ENCODE assay signal across 16 mouse cellular contexts in genomic region chr13:20131322-20131997, GRCm38 (mm10). TPM values are rescaled to one million over a fixed set of nuclear protein-coding genes. Genes with fewer than 3 reads are reported as not detected.
DNase-seq lines count a peak whose midpoint lies in the region; ATAC-seq and TF ChIP-seq lines count a peak whose summit lies in the region.
"Had no signal": no experiment of that assay in that cellular context is flagged by ENCODE, and none has a peak within 500 bp of the region (broad histone marks: within the 10 kb centered on the region; RNA-seq: fewer than 3 reads in every experiment).

No protein-coding gene starts in this region.

- peak overlapping the region; percentile 50 for H3K4me2 ChIP-seq in liver, embryonic 13.5 days
- no peak overlapping the region for H3K4me2 ChIP-seq in stomach, embryonic 15.5 days
- no peak overlapping the region for H3K4me2 ChIP-seq in hindbrain, embryonic 12.5 days (replicated peaks)
- H3K4me2 ChIP-seq: neural tube, embryonic 15.5 days had no signal

- H3K9ac ChIP-seq in liver, embryonic 13.5 days = peak overlapping the region; percentile 45; the same call in 1 of the 2 replicates
- H3K9ac ChIP-seq in stomach, embryonic 15.5 days = no peak overlapping the region
- H3K9ac ChIP-seq in hindbrain, embryonic 12.5 days = no peak overlapping the region
- H3K9ac ChIP-seq: neural tube, embryonic 15.5 days had no signal

- peak overlapping the region; percentile 88 for H3K27ac ChIP-seq in liver, embryonic 13.5 days
- peak overlapping the region; percentile 51; the same call in 1 of the 2 replicates for H3K27ac ChIP-seq in stomach, embryonic 15.5 days
- no peak overlapping the region for H3K27ac ChIP-seq in hindbrain, embryonic 12.5 days
- H3K27ac ChIP-seq: neural tube, embryonic 15.5 days had no signal

- peaks cover 23% of the 10 kb centered on the region for H3K4me1 ChIP-seq in lung, adult 2 months (ENCODE audit: control insufficient read depth, insufficient read depth, low read length)
- H3K4me1 ChIP-seq in liver, embryonic 13.5 days (replicated peaks) = peaks cover 75% of the 10 kb centered on the region
- H3K4me1 ChIP-seq in stomach, embryonic 15.5 days = peaks cover 10% of the 10 kb centered on the region; the same call in 1 of the 2 replicates
- peaks cover 10% of the 10 kb centered on the region; the same call in 1 of the 2 replicates for H3K4me1 ChIP-seq in hindbrain, embryonic 12.5 days

- H3K4me3 ChIP-seq in lung, adult 2 months (replicated peaks; ENCODE audit: extremely low read depth, low read depth, low read length) = no peak overlapping the region
- peak overlapping the region; percentile 27; the same call in 1 of the 2 replicates for H3K4me3 ChIP-seq in liver, embryonic 13.5 days (replicated peaks)
- no peak overlapping the region for H3K4me3 ChIP-seq in stomach, embryonic 15.5 days (replicated peaks)
- no peak overlapping the region for H3K4me3 ChIP-seq in hindbrain, embryonic 12.5 days
- H3K4me3 ChIP-seq: megakaryocyte, embryonic 14.5 days; neural tube, embryonic 15.5 days had no signal

- no peaks in the 10 kb centered on the region for H3K9me3 ChIP-seq in liver, embryonic 13.5 days (replicated peaks)
- H3K9me3 ChIP-seq in stomach, embryonic 15.5 days = no peaks in the 10 kb centered on the region
- H3K9me3 ChIP-seq in hindbrain, embryonic 12.5 days (replicated peaks) = no peaks in the 10 kb centered on the region
- H3K9me3 ChIP-seq: neural tube, embryonic 15.5 days had no signal

- TF ChIP-seq CTCF in lung, adult 2 months (IDR thresholded peaks at IDR 0.05; ENCODE audit: insufficient read depth, low read length) = no peak

- TF ChIP-seq POLR2A in lung, adult 2 months (IDR thresholded peaks at IDR 0.05; ENCODE audit: borderline replicate concordance, extremely low read depth, low read depth, low read length) = no peak

- WGBS in lung, adult 2 months = 64% methylated on average over 5 of the region's 5 CpGs
- 47% methylated on average over 5 of the region's 5 CpGs for WGBS in liver, embryonic 13.5 days (ENCODE audit: insufficient replicate concordance)
- WGBS in stomach, embryonic 15.5 days = 67% methylated on average over 5 of the region's 5 CpGs
- whole genome bisulfite sequencing in hindbrain, embryonic 12.5 days = 89% methylated on average over 5 of the region's 5 CpGs

- 0 out of 2 replicates have a peak, but pooled peaks cover 6% of the 10 kb centered on the region for H3K27me3 ChIP-seq in liver, embryonic 13.5 days
- no peaks in the 10 kb centered on the region for H3K27me3 ChIP-seq in stomach, embryonic 15.5 days (replicated peaks)
- H3K27me3 ChIP-seq in hindbrain, embryonic 12.5 days = no peaks in the 10 kb centered on the region
- H3K27me3 ChIP-seq: neural tube, embryonic 15.5 days had no signal

- no peaks in the 10 kb centered on the region for H3K36me3 ChIP-seq in liver, embryonic 13.5 days
- no peaks in the 10 kb centered on the region for H3K36me3 ChIP-seq in stomach, embryonic 15.5 days
- H3K36me3 ChIP-seq in hindbrain, embryonic 12.5 days = no peaks in the 10 kb centered on the region
- H3K36me3 ChIP-seq: neural tube, embryonic 15.5 days had no signal

- ATAC-seq in liver, embryonic 13.5 days (ENCODE audit: low read depth) = peak; percentile 92
- ATAC-seq in stomach, embryonic 15.5 days (ENCODE audit: insufficient read depth, low FRiP score, low read depth) = peak; percentile 87
- ATAC-seq in hindbrain, embryonic 12.5 days (ENCODE audit: low FRiP score) = no peak
- ATAC-seq: forebrain, embryonic 14.5 days had no signal

- intact Hi-C loops in gastrocnemius, postnatal 36 days (cut with DNase I) = no loop called here

- peak; percentile 52 for DNase-seq in lung, postnatal 36 days
- DNase-seq in lung, adult 2 months = no peak
- peak; percentile 35 for DNase-seq in induced T-regulatory cell, adult 2 months (ENCODE audit: low read depth)
- DNase-seq in liver, embryonic 13.5 days = peak; percentile 61
- DNase-seq in gastrocnemius, postnatal 36 days = no peak
- DNase-seq in ovary, postnatal 10 days (ENCODE audit: low spot score) = no peak
- DNase-seq: cerebellum, adult 18-20 months; gastrocnemius, postnatal 14 days; kidney, adult 9 months; left cerebral cortex, postnatal 4 days; right cerebral cortex, adult 18-20 months had no signal

RNA-seq across cellular contexts. Expression of gene Elmo1, which starts 41.1 kb away (rescaled TPM):
- 24.2 and 28.3 TPM in 2 replicates for polyA plus RNA-seq in lung, adult 2 months (2012; rRNA removed)
- 3.1 and 4.1 TPM in 2 replicates for polyA plus RNA-seq in liver, embryonic 13.5 days (2015; fragmentation: Nextera tagmentation; extraction: Ambion mirVana)
- polyA plus RNA-seq in stomach, embryonic 15.5 days (2015; fragmentation: Nextera tagmentation; extraction: Ambion mirVana) = 9.9 and 11.2 TPM in 2 replicates
- total RNA-seq in gastrocnemius, postnatal 36 days (2021) = 1 to 10 TPM; 4.3 to 5.2 TPM
- polyA plus RNA-seq in hindbrain, embryonic 12.5 days (2016; fragmentation: Nextera tagmentation; extraction: Ambion mirVana) = 28.9 and 33.3 TPM in 2 replicates

Comparison
In these comparisons a context has a peak if more than half of its experiments do, and no peak if none do; other contexts are left out.
1. DNase-seq: peak in lung, postnatal 36 days (single experiment), induced T-regulatory cell, adult 2 months (single experiment) and liver, embryonic 13.5 days (single experiment); none in lung, adult 2 months (single experiment), gastrocnemius, postnatal 36 days (0 of 2) and ovary, postnatal 10 days (single experiment).